Mouse (Mus musculus): ENCODE results near the gene Dctd. TPM values are rescaled to one million over a fixed set of nuclear protein-coding genes. Genes with fewer than 3 reads are reported as not detected.
"Not testable (repeated sequence)": the region's sequence is repeated elsewhere in the genome, so short reads cannot be mapped to it uniquely, and the experiment has no call there.

The Dctd gene
- polyA plus RNA-seq, 1 experiment: 0.44 TPM

- no peak overlapping the region for H3K4me3 ChIP-seq (ENCODE audit: insufficient read depth, low read length)
- no peaks in the 10 kb centered on the region for H3K4me1 ChIP-seq (ENCODE audit: control insufficient read depth, insufficient read depth, low read length)
- no peak for TF ChIP-seq POLR2A (IDR thresholded peaks at IDR 0.05; ENCODE audit: borderline replicate concordance, low read depth, low read length)
- no peak for TF ChIP-seq CTCF (IDR thresholded peaks at IDR 0.05; ENCODE audit: low read depth, low read length)
- H3K27ac ChIP-seq (ENCODE audit: insufficient read depth, low read depth, low read length): no peak overlapping the region
Observed at GRCm38 (mm10) chr8:48141023-48141422, 42.1 kb downstream of the Dctd start.

DNA sequence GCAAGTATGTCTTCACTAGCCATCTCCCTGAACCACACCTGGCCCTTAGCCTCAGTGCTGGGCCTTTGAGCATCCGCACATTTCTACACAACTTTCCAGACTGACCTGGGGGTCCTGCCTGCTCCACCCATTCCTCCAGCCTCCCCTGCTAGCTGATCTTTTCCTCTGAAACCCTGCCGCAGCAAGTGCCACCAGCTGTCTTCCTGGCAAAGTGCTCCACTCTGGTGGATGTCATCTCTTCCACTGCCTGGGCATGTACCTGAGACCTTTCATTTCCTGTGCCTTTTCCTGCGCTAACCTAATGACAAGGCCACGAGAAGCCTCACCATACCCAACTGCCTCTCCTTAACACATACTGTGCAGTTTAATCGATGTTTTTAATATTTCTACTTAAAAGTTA lies 46.9 kb downstream of the Dctd start:
- H3K4me1 ChIP-seq (ENCODE audit: control insufficient read depth, insufficient read depth, low read length): no peaks in the 10 kb centered on the region
- no peak overlapping the region for H3K27ac ChIP-seq (ENCODE audit: insufficient read depth, low read depth, low read length)
- TF ChIP-seq CTCF (IDR thresholded peaks at IDR 0.05; ENCODE audit: low read depth, low read length) (no peak), POLR2A (IDR thresholded peaks at IDR 0.05; ENCODE audit: borderline replicate concordance, low read depth, low read length) (no peak)
- H3K4me3 ChIP-seq (ENCODE audit: insufficient read depth, low read length): no peak overlapping the region

GRCm38 (mm10) chr8:48146449-48146848 lies 47.6 kb downstream of the Dctd start:
- H3K4me1 ChIP-seq (ENCODE audit: control insufficient read depth, insufficient read depth, low read length): no peaks in the 10 kb centered on the region
- no peak for TF ChIP-seq CTCF (IDR thresholded peaks at IDR 0.05; ENCODE audit: low read depth, low read length)
- TF ChIP-seq POLR2A (IDR thresholded peaks at IDR 0.05; ENCODE audit: borderline replicate concordance, low read depth, low read length): no peak
- H3K27ac ChIP-seq (ENCODE audit: insufficient read depth, low read depth, low read length): no peak overlapping the region
- H3K4me3 ChIP-seq (ENCODE audit: insufficient read depth, low read length): no peak overlapping the region

- H3K4me1 ChIP-seq (ENCODE audit: control insufficient read depth, insufficient read depth, low read length): no peaks in the 10 kb centered on the region
- H3K27ac ChIP-seq (ENCODE audit: insufficient read depth, low read depth, low read length): no peak overlapping the region
- TF ChIP-seq CTCF (IDR thresholded peaks at IDR 0.05; ENCODE audit: low read depth, low read length) (no peak), POLR2A (IDR thresholded peaks at IDR 0.05; ENCODE audit: borderline replicate concordance, low read depth, low read length) (no peak)
- H3K4me3 ChIP-seq (ENCODE audit: insufficient read depth, low read length): no peak overlapping the region
Observed at GRCm38 (mm10) chr8:48152062-48152738, 53.3 kb downstream of the Dctd start.

GRCm38 (mm10) chr8:48153360-48154121 lies 54.6 kb downstream of the Dctd start:
- TF ChIP-seq CTCF (IDR thresholded peaks at IDR 0.05; ENCODE audit: low read depth, low read length) (no peak), POLR2A (IDR thresholded peaks at IDR 0.05; ENCODE audit: borderline replicate concordance, low read depth, low read length) (no peak)
- H3K4me3 ChIP-seq (ENCODE audit: insufficient read depth, low read length): no peak overlapping the region
- no peaks in the 10 kb centered on the region for H3K4me1 ChIP-seq (ENCODE audit: control insufficient read depth, insufficient read depth, low read length)
- no peak overlapping the region for H3K27ac ChIP-seq (ENCODE audit: insufficient read depth, low read depth, low read length)

- Histone ChIP-seq H3K4me1 (ENCODE audit: control insufficient read depth, insufficient read depth, low read length) (no peaks in the 10 kb centered on the region), H3K4me3 (ENCODE audit: insufficient read depth, low read length) (no peak overlapping the region), H3K27ac (ENCODE audit: insufficient read depth, low read depth, low read length) (no peak overlapping the region)
- TF ChIP-seq CTCF (IDR thresholded peaks at IDR 0.05; ENCODE audit: low read depth, low read length): no peak
- no peak for TF ChIP-seq POLR2A (IDR thresholded peaks at IDR 0.05; ENCODE audit: borderline replicate concordance, low read depth, low read length)
Observed at GRCm38 (mm10) chr8:48157718-48158117, 58.8 kb downstream of the Dctd start.

DNA sequence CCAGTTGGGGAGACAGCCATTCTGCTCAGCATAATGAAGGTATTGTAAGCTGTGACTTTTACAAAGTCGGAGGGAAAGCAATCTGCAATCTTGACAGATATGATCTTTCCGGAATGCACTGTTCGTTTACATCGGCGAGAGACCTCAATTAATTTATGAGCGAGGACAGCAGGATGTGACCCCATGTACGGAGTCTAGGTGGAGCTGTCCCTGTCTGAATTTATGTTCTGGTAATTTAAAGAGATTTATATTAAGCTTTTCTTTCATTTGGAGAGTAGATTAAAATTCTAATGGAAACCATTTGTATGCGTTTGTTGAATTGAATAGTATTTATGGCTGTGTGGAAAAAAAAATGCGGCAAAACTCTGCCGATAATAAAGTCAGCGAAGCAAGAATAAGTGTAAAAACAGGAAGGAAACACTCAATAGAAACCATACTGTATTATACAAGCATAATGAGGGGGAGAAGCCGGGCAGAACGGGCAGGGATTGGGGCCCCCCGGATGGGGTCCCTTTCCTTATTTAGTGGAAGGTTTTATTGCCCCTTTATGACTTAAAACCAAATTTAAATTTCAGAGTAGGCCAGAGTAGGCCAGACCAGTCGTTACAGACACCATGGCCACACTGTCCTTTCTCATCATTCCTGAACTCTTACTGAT lies 59.8 kb downstream of the Dctd start:
- no peak for TF ChIP-seq CTCF (IDR thresholded peaks at IDR 0.05; ENCODE audit: low read depth, low read length)
- TF ChIP-seq POLR2A (IDR thresholded peaks at IDR 0.05; ENCODE audit: borderline replicate concordance, low read depth, low read length): no peak
- no peaks in the 10 kb centered on the region for H3K4me1 ChIP-seq (ENCODE audit: control insufficient read depth, insufficient read depth, low read length)
- no peak overlapping the region for H3K27ac ChIP-seq (ENCODE audit: insufficient read depth, low read depth, low read length)
- H3K4me3 ChIP-seq (ENCODE audit: insufficient read depth, low read length): no peak overlapping the region

DNA sequence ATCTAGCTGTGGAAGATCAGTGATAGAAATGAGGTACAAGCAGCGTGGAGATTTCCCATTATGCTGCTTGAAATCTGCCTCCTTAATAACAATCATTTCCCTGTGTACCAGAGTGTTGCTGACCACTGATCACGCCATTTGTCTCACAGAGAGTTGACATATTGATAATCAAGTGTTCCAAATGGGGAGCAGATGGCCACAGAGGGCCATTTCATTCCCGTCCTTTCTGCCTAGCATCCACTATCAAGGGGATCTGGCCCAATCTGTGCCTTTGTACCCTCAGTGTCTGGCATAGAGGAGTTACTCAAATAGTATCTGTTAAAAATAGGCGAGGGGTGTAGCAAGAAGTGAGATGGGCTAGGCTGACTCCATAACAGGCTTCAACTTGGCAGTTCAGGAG lies 78.5 kb downstream of the Dctd start:
- Histone ChIP-seq H3K27ac (ENCODE audit: insufficient read depth, low read depth, low read length) (no peak overlapping the region), H3K4me3 (ENCODE audit: insufficient read depth, low read length) (no peak overlapping the region), H3K4me1 (ENCODE audit: control insufficient read depth, insufficient read depth, low read length) (no peaks in the 10 kb centered on the region)
- TF ChIP-seq CTCF (IDR thresholded peaks at IDR 0.05; ENCODE audit: low read depth, low read length) (no peak), POLR2A (IDR thresholded peaks at IDR 0.05; ENCODE audit: borderline replicate concordance, low read depth, low read length) (no peak)

DNA sequence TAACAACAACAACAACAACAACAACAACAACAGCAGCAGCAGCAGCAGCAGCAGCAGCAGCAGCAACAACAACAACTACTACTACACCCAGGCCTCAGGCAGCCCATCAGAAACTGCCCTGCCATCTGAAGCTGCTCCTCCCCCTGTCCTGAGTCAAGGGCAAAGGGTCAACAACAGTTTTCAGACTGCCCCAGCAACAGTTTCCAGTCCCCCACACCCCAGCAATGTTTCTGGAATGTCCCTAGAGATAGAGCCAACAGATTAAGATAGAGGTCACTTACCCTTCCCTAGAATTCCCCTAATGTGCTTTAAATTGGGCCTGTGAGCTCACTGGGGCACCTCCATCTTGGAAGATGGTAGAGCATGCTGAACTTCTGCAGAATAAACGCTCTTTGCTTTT lies 79.0 kb downstream of the Dctd start:
- TF ChIP-seq POLR2A (IDR thresholded peaks at IDR 0.05; ENCODE audit: borderline replicate concordance, low read depth, low read length) (no peak), CTCF (IDR thresholded peaks at IDR 0.05; ENCODE audit: low read depth, low read length) (no peak)
- Histone ChIP-seq H3K4me1 (ENCODE audit: control insufficient read depth, insufficient read depth, low read length) (no peaks in the 10 kb centered on the region), H3K27ac (ENCODE audit: insufficient read depth, low read depth, low read length) (no peak overlapping the region), H3K4me3 (ENCODE audit: insufficient read depth, low read length) (no peak overlapping the region)

GRCm38 (mm10) chr8:48178993-48179392 lies 80.1 kb downstream of the Dctd start:
- TF ChIP-seq POLR2A (IDR thresholded peaks at IDR 0.05; ENCODE audit: borderline replicate concordance, low read depth, low read length) (no peak), CTCF (IDR thresholded peaks at IDR 0.05; ENCODE audit: low read depth, low read length) (no peak)
- H3K4me1 ChIP-seq (ENCODE audit: control insufficient read depth, insufficient read depth, low read length): no peaks in the 10 kb centered on the region
- H3K4me3 ChIP-seq (ENCODE audit: insufficient read depth, low read length): no peak overlapping the region
- no peak overlapping the region for H3K27ac ChIP-seq (ENCODE audit: insufficient read depth, low read depth, low read length)

DNA sequence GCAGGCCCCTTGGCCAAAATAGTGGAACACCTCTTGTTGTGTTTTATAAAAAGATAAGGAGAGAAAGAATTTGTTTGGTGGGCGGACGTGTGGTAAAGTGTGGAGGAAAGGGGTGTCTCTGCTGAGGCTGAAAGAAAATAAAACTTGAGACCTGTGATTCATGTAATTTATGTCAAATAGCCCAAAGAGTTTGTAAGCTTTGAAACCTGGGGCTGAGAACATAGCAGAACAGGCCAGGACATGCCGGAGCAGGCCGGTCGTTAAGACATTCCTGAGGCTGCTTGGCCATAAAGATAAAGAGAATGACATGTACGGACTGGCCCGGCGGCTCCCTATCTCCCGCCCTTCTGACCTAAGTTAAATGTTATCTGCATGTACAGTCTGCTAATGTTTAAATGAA lies 81.3 kb downstream of the Dctd start:
- H3K4me1 ChIP-seq (ENCODE audit: control insufficient read depth, insufficient read depth, low read length); H3K27ac ChIP-seq (ENCODE audit: insufficient read depth, low read depth, low read length); H3K4me3 ChIP-seq (ENCODE audit: insufficient read depth, low read length): not testable (repeated sequence)

Measured in bone marrow macrophage, adult 2 months (primary cell).